Mouse (Mus musculus): ENCODE results near the gene Vasp.

Vasp gene

GRCm38 (mm10) chr7:19210010-19210409, 61.6 kb downstream of the Vasp start:
- peak; percentile 25 for DNase-seq (ENCODE audit: low spot score)

DNA sequence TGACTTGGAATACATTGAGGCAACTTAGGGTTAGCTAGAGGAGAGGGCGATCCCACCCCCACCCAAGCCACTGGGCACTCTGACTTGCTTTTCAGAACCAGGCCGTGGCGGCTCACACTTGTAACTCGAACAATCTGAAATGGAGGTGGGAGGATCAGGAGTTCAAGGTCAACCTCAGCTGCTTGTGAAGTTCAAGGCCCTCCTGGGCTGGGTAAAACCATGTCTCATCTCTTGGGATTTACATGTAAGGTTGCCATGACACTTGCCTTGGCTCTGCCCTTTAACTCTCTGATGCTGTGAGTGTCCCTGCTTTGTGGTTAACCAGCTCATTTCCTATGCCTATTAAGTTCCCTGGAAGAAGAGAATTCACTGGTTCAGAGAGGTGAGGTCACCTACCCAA, 62.1 kb downstream of the Vasp start:
- DNase-seq (ENCODE audit: low spot score) = no peak

DNA sequence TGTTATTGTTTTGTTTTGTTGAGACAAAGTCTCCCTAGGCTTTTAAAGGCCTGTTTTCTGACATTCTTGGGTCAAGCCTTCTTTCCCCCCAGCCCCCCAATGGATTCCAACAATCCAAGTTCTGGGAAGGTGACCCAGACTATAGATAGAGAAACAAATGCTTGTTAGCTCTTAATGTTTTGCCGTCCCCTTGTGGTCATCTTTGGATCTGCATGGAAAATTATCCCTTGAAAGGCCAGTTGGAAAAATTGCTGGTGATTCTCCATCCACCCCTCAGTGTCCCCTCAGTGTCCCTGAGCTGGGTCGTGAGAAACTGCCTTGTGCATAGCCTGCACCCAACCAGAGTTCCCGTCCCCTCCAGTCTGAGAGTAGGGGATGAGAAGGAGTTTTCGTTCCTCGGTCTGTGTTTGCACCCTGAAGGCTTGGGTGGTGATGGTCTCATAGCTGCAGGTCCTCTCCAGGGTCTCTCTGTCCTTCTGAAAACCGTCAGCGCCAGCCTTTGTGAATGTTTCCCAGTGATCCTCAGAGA, 62.6 kb downstream of the Vasp start:
- peak; percentile 86 for DNase-seq (ENCODE audit: low spot score)

- DNase-seq (ENCODE audit: low spot score) = no peak
These were observed 63.3 kb downstream of the Vasp start for GRCm38 (mm10) chr7:19208201-19208910.

All from retina, embryonic 14.5 days (tissue).